Mouse (Mus musculus): ENCODE data around the gene Cacng8. TPM values are rescaled to one million over a fixed set of nuclear protein-coding genes. Genes with fewer than 3 reads are reported as not detected.
A peak's percentile ranks its signal among the peaks of the same experiment; 100 is the strongest.

Cacng8 gene
- polyA plus RNA-seq (2014; fragmentation: Nextera tagmentation; extraction: Ambion mirVana) = 6.8 and 7.0 TPM in 2 replicates

DNA sequence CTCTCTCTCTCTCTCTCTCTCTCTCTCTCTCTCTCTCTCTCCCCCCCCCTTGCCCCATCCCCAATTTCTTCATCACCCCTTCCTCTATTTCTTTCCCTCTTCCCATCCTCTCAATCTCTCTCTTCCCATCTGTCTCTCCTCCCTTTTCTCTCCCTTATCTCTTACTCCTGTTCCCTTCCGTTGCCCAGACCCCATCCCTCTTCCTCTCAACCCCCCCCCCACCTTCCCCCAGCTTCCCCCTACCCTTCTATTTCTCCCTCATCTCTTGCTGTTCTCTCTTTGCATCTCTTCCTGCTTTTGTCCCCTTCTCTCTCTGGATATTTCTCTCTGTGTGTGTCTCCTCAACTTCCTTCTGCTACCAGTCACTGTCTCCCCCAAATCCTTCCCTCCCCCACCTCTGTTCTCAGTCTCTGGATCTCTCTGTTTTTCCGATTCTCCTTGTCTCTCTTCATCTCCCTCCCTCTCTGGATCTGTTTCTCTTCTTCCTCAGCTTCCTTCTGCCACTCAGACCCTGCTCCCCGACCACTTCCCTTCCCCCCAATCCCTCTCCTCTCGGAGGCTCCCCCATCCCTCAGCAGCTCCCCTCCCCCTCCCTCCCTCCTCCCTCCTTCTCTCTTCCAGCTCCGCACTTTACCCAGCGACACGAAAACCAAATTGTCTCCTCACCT is at the start of gene Cacng8:
Cacng8 (plus strand) TSS at position 271 of the 668 bp plus-strand sequence.
- no peaks in the 10 kb centered on the region for H3K27me3 ChIP-seq (ENCODE audit: control insufficient read depth, insufficient read depth, low read length)
- peak within 1 kb of the TSS; percentile 65 for H3K4me2 ChIP-seq (ENCODE audit: low read depth, severe bottlenecking)
- H3K9ac ChIP-seq (ENCODE audit: low read length) = peak within 1 kb of the TSS; percentile 52
- no peak within 1 kb of the TSS for H3K27ac ChIP-seq (replicated peaks; ENCODE audit: low read depth, low read length)
- H3K4me1 ChIP-seq (ENCODE audit: control insufficient read depth, insufficient read depth, low read length) = peaks cover 6% of the 10 kb centered on the region
- H3K9me3 ChIP-seq (ENCODE audit: control insufficient read depth, low read length) = no peaks in the 10 kb centered on the region; the same call in 1 of the 2 replicates
- no peak for DNase-seq (ENCODE audit: low spot score)
- 0% methylated on average over 7 of the region's 7 CpGs for WGBS
- no peaks in the 10 kb centered on the region for H3K36me3 ChIP-seq (ENCODE audit: control insufficient read depth, insufficient read depth, low read length)
- no peak for ATAC-seq (ENCODE audit: insufficient number of reproducible peaks, low FRiP score, low TSS enrichment, low read depth)
- H3K4me3 ChIP-seq (ENCODE audit: low read depth, low read length) = peak within 1 kb of the TSS; percentile 31

DNA sequence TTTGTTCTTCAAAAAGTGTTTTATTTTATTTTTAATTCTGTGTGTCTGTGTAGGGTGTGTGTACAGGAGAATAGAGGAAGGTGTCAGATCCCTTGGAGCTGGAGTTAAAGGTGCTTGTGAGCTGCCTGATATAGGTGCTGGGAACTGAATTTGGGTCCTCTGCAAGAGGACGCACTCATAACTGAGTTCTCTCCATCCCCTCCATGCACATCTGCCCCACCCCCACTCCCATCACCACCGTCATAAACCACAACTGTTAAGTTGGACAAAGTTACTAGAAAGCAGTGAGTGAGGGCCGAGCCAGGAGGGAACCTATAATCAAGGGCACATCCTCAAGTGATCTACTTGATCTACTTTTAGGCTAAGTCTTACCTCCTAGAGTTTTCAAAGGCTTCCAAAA is 46.6 kb upstream of the Cacng8 start:
- no peak for DNase-seq (ENCODE audit: low spot score)
- no peaks in the 10 kb centered on the region for H3K27me3 ChIP-seq (ENCODE audit: control insufficient read depth, insufficient read depth, low read length)
- no peak overlapping the region for H3K27ac ChIP-seq (replicated peaks; ENCODE audit: low read depth, low read length)
- H3K4me1 ChIP-seq (ENCODE audit: control insufficient read depth, insufficient read depth, low read length) = no peaks in the 10 kb centered on the region
- H3K4me3 ChIP-seq (ENCODE audit: low read depth, low read length) = no peak overlapping the region
- H3K9me3 ChIP-seq (ENCODE audit: control insufficient read depth, low read length) = no peaks in the 10 kb centered on the region
- H3K9ac ChIP-seq (ENCODE audit: low read length) = no peak overlapping the region
- ATAC-seq (ENCODE audit: insufficient number of reproducible peaks, low FRiP score, low TSS enrichment, low read depth) = no peak
- H3K4me2 ChIP-seq (ENCODE audit: low read depth, severe bottlenecking) = no peak overlapping the region
- H3K36me3 ChIP-seq (ENCODE audit: control insufficient read depth, insufficient read depth, low read length) = no peaks in the 10 kb centered on the region
- WGBS = 87% methylated on average over 3 of the region's 3 CpGs

- H3K9ac ChIP-seq (ENCODE audit: low read length) = no peak overlapping the region
- DNase-seq (ENCODE audit: low spot score) = no peak
- H3K9me3 ChIP-seq (ENCODE audit: control insufficient read depth, low read length) = no peaks in the 10 kb centered on the region
- H3K36me3 ChIP-seq (ENCODE audit: control insufficient read depth, insufficient read depth, low read length) = no peaks in the 10 kb centered on the region
- H3K27me3 ChIP-seq (ENCODE audit: control insufficient read depth, insufficient read depth, low read length) = no peaks in the 10 kb centered on the region
- H3K27ac ChIP-seq (replicated peaks; ENCODE audit: low read depth, low read length) = no peak overlapping the region
- H3K4me1 ChIP-seq (ENCODE audit: control insufficient read depth, insufficient read depth, low read length) = no peaks in the 10 kb centered on the region
- 91% methylated on average over 3 of the region's 3 CpGs for WGBS
- ATAC-seq (ENCODE audit: insufficient number of reproducible peaks, low FRiP score, low TSS enrichment, low read depth) = no peak
- H3K4me2 ChIP-seq (ENCODE audit: low read depth, severe bottlenecking) = no peak overlapping the region
- no peak overlapping the region for H3K4me3 ChIP-seq (ENCODE audit: low read depth, low read length)
Observed at GRCm38 (mm10) chr7:3345301-3345700, 45.2 kb upstream of the Cacng8 start.

- H3K9ac ChIP-seq (ENCODE audit: low read length) = no peak overlapping the region
- H3K9me3 ChIP-seq (ENCODE audit: control insufficient read depth, low read length) = no peaks in the 10 kb centered on the region
- 72% methylated on average over 20 of the region's 20 CpGs for WGBS
- H3K4me3 ChIP-seq (ENCODE audit: low read depth, low read length) = no peak overlapping the region
- no peak overlapping the region for H3K4me2 ChIP-seq (ENCODE audit: low read depth, severe bottlenecking)
- DNase-seq (ENCODE audit: low spot score) = no peak
- H3K27ac ChIP-seq (replicated peaks; ENCODE audit: low read depth, low read length) = no peak overlapping the region
- no peaks in the 10 kb centered on the region for H3K27me3 ChIP-seq (ENCODE audit: control insufficient read depth, insufficient read depth, low read length)
- no peak for ATAC-seq (ENCODE audit: insufficient number of reproducible peaks, low FRiP score, low TSS enrichment, low read depth)
- peaks cover 3% of the 10 kb centered on the region; the same call in 1 of the 2 replicates for H3K36me3 ChIP-seq (ENCODE audit: control insufficient read depth, insufficient read depth, low read length)
- H3K4me1 ChIP-seq (ENCODE audit: control insufficient read depth, insufficient read depth, low read length) = no peaks in the 10 kb centered on the region
Observed at GRCm38 (mm10) chr7:3347366-3348287, 42.9 kb upstream of the Cacng8 start.

DNA sequence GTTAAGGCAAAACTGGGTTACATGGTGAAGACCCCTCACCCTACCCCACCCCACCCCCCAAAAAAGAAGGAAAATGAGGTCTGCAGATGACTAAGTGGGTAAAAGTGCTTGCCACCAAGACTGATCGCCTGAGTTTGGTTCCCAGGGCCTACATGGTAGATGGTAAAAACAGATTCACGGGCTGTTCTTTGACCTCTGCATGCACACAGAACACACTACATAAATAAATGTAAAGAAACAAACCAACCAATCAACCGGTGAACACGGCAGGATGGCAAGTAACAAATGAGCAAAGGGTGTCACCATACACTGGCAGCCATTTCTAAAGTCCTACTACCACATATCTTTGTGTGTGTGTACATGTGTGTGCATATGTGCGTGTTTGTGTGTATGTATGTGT is 42.2 kb upstream of the Cacng8 start:
- Histone ChIP-seq H3K9ac (ENCODE audit: low read length) (no peak overlapping the region), H3K9me3 (ENCODE audit: control insufficient read depth, low read length) (no peaks in the 10 kb centered on the region), H3K4me1 (ENCODE audit: control insufficient read depth, insufficient read depth, low read length) (no peaks in the 10 kb centered on the region), H3K4me2 (ENCODE audit: low read depth, severe bottlenecking) (no peak overlapping the region), H3K4me3 (ENCODE audit: low read depth, low read length) (no peak overlapping the region), H3K27me3 (ENCODE audit: control insufficient read depth, insufficient read depth, low read length) (no peaks in the 10 kb centered on the region), H3K27ac (replicated peaks; ENCODE audit: low read depth, low read length) (no peak overlapping the region), H3K36me3 (ENCODE audit: control insufficient read depth, insufficient read depth, low read length) (peaks cover 3% of the 10 kb centered on the region; the same call in 1 of the 2 replicates)
- DNase-seq (ENCODE audit: low spot score) (no peak), ATAC-seq (ENCODE audit: insufficient number of reproducible peaks, low FRiP score, low TSS enrichment, low read depth) (no peak)
- WGBS = 77% methylated on average over 5 of the region's 5 CpGs

DNA sequence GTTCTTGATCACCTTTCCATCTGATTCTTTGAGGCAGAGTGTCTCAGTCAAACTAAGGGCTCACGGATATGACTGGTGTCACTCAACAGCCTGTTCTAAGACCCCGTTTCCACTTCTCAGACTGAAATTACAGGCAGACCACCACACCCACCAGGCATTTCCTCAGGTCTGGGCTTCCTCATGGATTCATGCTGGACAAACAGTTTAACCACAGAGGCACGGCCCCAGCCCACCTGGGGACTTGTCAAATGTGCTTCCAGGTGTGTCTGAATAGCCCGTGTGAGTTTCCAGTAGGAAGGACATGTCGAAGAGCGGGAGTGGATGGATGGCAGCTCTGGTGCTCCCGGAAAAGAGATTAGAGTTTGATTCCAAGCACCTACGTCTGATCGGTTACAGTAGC is 40.7 kb upstream of the Cacng8 start:
- Histone ChIP-seq H3K27ac (replicated peaks; ENCODE audit: low read depth, low read length) (no peak overlapping the region), H3K4me2 (ENCODE audit: low read depth, severe bottlenecking) (no peak overlapping the region), H3K9ac (ENCODE audit: low read length) (no peak overlapping the region), H3K4me3 (ENCODE audit: low read depth, low read length) (no peak overlapping the region), H3K4me1 (ENCODE audit: control insufficient read depth, insufficient read depth, low read length) (no peaks in the 10 kb centered on the region), H3K36me3 (ENCODE audit: control insufficient read depth, insufficient read depth, low read length) (peaks cover 3% of the 10 kb centered on the region; the same call in 1 of the 2 replicates), H3K9me3 (ENCODE audit: control insufficient read depth, low read length) (no peaks in the 10 kb centered on the region), H3K27me3 (ENCODE audit: control insufficient read depth, insufficient read depth, low read length) (no peaks in the 10 kb centered on the region)
- ATAC-seq (ENCODE audit: insufficient number of reproducible peaks, low FRiP score, low TSS enrichment, low read depth) = no peak
- no peak for DNase-seq (ENCODE audit: low spot score)
- WGBS = 94% methylated on average over 9 of the region's 9 CpGs

DNA sequence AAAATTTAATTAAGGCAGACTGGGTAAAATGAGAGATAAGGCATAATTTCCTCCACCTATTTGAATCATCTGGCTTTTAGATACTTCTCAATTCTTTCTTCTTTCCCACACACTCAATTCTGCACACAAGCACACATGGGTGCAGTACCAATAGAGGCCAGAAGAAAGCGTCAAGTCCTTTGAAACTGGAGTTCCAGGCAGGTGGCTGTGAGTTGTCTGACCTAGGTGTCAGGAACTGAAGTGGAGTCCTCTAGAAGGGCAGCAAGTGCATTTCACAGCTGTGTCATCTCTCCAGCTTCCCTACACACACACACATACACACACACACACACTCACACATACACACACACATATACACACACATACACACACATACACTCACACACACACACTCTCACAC is 38.9 kb upstream of the Cacng8 start:
- no peaks in the 10 kb centered on the region for H3K9me3 ChIP-seq (ENCODE audit: control insufficient read depth, low read length)
- no peak overlapping the region for H3K27ac ChIP-seq (replicated peaks; ENCODE audit: low read depth, low read length)
- H3K4me3 ChIP-seq (ENCODE audit: low read depth, low read length) = no peak overlapping the region
- ATAC-seq (ENCODE audit: insufficient number of reproducible peaks, low FRiP score, low TSS enrichment, low read depth) (no peak), DNase-seq (ENCODE audit: low spot score) (no peak)
- WGBS = 87% methylated on average over 1 of the region's 1 CpGs
- no peaks in the 10 kb centered on the region for H3K4me1 ChIP-seq (ENCODE audit: control insufficient read depth, insufficient read depth, low read length)
- no peaks in the 10 kb centered on the region for H3K27me3 ChIP-seq (ENCODE audit: control insufficient read depth, insufficient read depth, low read length)
- no peak overlapping the region for H3K9ac ChIP-seq (ENCODE audit: low read length)
- no peak overlapping the region for H3K4me2 ChIP-seq (ENCODE audit: low read depth, severe bottlenecking)
- peaks cover 3% of the 10 kb centered on the region; the same call in 1 of the 2 replicates for H3K36me3 ChIP-seq (ENCODE audit: control insufficient read depth, insufficient read depth, low read length)

- Histone ChIP-seq H3K4me3 (ENCODE audit: low read depth, low read length) (no peak overlapping the region), H3K9ac (ENCODE audit: low read length) (no peak overlapping the region), H3K9me3 (ENCODE audit: control insufficient read depth, low read length) (no peaks in the 10 kb centered on the region), H3K36me3 (ENCODE audit: control insufficient read depth, insufficient read depth, low read length) (peaks cover 3% of the 10 kb centered on the region; the same call in 1 of the 2 replicates), H3K27me3 (ENCODE audit: control insufficient read depth, insufficient read depth, low read length) (no peaks in the 10 kb centered on the region), H3K4me1 (ENCODE audit: control insufficient read depth, insufficient read depth, low read length) (no peaks in the 10 kb centered on the region), H3K27ac (replicated peaks; ENCODE audit: low read depth, low read length) (no peak overlapping the region), H3K4me2 (ENCODE audit: low read depth, severe bottlenecking) (no peak overlapping the region)
- WGBS = 87% methylated on average over 6 of the region's 6 CpGs
- no peak for DNase-seq (ENCODE audit: low spot score)
- ATAC-seq (ENCODE audit: insufficient number of reproducible peaks, low FRiP score, low TSS enrichment, low read depth) = no peak
Observed at GRCm38 (mm10) chr7:3354850-3355249, 35.6 kb upstream of the Cacng8 start.

Measured in limb, embryonic 11.5 days (tissue).